Mouse (Mus musculus): ENCODE data around the gene Stim2.

Gene Stim2

GRCm38 (mm10) chr5:54116538-54116937 is 118.2 kb downstream of the Stim2 start:
- no peak for DNase-seq (ENCODE audit: low read depth)

GRCm38 (mm10) chr5:54118410-54119212 is 120.3 kb downstream of the Stim2 start:
- DNase-seq (ENCODE audit: low read depth) = no peak

- no peak for DNase-seq (ENCODE audit: low read depth)
Measured at GRCm38 (mm10) chr5:54148091-54148795, 149.9 kb downstream of the Stim2 start.

- peak; percentile 47 for DNase-seq (ENCODE audit: low read depth)
Measured at GRCm38 (mm10) chr5:54154503-54155226, 156.4 kb downstream of the Stim2 start.

- no peak for DNase-seq (ENCODE audit: low read depth)
Measured at GRCm38 (mm10) chr5:54155227-54155776, 157.0 kb downstream of the Stim2 start.

GRCm38 (mm10) chr5:54155916-54156315 is 157.6 kb downstream of the Stim2 start:
- DNase-seq (ENCODE audit: low read depth) = no peak

GRCm38 (mm10) chr5:54156944-54157527 is 158.7 kb downstream of the Stim2 start:
- DNase-seq (ENCODE audit: low read depth) = no peak

GRCm38 (mm10) chr5:54158230-54158629 is 159.9 kb downstream of the Stim2 start:
- no peak for DNase-seq (ENCODE audit: low read depth)

- no peak for DNase-seq (ENCODE audit: low read depth)
Measured at GRCm38 (mm10) chr5:54159156-54159793, 161.0 kb downstream of the Stim2 start.

GRCm38 (mm10) chr5:54160561-54160960 is 162.3 kb downstream of the Stim2 start:
- DNase-seq (ENCODE audit: low read depth) = no peak

GRCm38 (mm10) chr5:54163890-54164289 is 165.6 kb downstream of the Stim2 start:
- no peak for DNase-seq (ENCODE audit: low read depth)

Measured in induced T-regulatory cell, adult 2 months (primary cell).